Mouse (Mus musculus): ENCODE measurements at regions not wholly inside any gene's neighbourhood (a gene's known extent, or its start where the extent isn't known, plus 50 kb on each side); places are given as distances from the start of the nearest gene placed in this dataset.
"Not testable (repeated sequence)": the region's sequence is repeated elsewhere in the genome, so short reads cannot be mapped to it uniquely, and the experiment has no call there.

DNA sequence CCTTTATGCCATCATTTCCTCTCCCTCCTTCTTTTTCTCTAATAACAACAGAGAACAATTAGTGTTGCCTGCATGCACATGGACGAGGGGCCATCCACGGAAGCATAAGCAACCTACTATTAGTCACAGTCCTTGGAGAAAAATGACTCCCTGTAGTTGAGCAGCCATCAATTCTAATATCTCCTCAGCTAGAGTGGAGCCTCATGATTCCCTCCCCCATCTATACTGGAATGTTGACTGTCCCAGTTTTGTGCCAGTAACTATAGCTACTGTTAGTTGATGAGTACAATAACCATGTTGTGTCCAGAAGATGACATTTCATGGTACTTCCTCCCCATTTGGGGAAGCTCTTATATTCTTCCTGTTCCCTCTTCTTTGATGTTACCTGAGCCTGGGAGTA is 64.3 kb upstream of the Rtn4 start:
- no peak overlapping the region for H3K4me2 ChIP-seq (replicated peaks; ENCODE audit: low read depth, low read length)
- no peaks in the 10 kb centered on the region for H3K27me3 ChIP-seq (ENCODE audit: control insufficient read depth, insufficient read depth, low read length)
- 56% methylated on average over 2 of the region's 2 CpGs for WGBS
- H3K4me3 ChIP-seq (ENCODE audit: low read depth, low read length): no peak overlapping the region
- no peak overlapping the region for H3K27ac ChIP-seq (ENCODE audit: low read depth, low read length)
- ATAC-seq (ENCODE audit: low FRiP score): no peak
- H3K4me1 ChIP-seq (replicated peaks; ENCODE audit: control insufficient read depth, insufficient read depth, low read length): no peaks in the 10 kb centered on the region
- H3K9me3 ChIP-seq (ENCODE audit: control insufficient read depth, low read length): no peaks in the 10 kb centered on the region
- H3K9ac ChIP-seq (ENCODE audit: low read depth, low read length): no peak overlapping the region
- H3K36me3 ChIP-seq (ENCODE audit: control insufficient read depth, insufficient read depth, low read length): no peaks in the 10 kb centered on the region
- DNase-seq (ENCODE audit: low spot score): no peak

DNA sequence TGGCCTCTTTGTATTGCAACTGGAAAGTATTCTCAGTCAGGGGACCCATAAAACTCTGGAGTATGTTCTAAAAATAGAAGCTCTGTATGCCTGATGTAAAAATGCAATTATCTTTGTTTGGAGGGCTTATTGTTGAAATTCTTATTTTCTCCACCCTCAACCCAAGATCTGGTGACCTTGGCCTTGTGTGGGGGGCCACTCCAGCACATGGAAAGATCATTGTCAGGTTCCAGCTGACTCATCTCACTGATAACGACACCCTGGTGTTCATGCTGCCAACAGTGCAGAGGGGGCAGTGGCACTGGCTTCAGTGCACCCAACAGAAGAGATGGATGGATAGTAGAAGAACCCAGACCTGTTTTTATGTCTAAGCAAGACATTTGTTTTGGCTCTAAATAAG is 60.3 kb upstream of the Rtn4 start:
- no peaks in the 10 kb centered on the region for H3K4me1 ChIP-seq (replicated peaks; ENCODE audit: control insufficient read depth, insufficient read depth, low read length)
- DNase-seq (ENCODE audit: low spot score) (no peak), ATAC-seq (ENCODE audit: low FRiP score) (no peak)
- 58% methylated on average over 1 of the region's 1 CpGs for WGBS
- no peaks in the 10 kb centered on the region for H3K27me3 ChIP-seq (ENCODE audit: control insufficient read depth, insufficient read depth, low read length)
- no peak overlapping the region for H3K9ac ChIP-seq (ENCODE audit: low read depth, low read length)
- no peaks in the 10 kb centered on the region for H3K9me3 ChIP-seq (ENCODE audit: control insufficient read depth, low read length)
- no peak overlapping the region for H3K4me2 ChIP-seq (replicated peaks; ENCODE audit: low read depth, low read length)
- no peaks in the 10 kb centered on the region for H3K36me3 ChIP-seq (ENCODE audit: control insufficient read depth, insufficient read depth, low read length)
- no peak overlapping the region for H3K27ac ChIP-seq (ENCODE audit: low read depth, low read length)
- H3K4me3 ChIP-seq (ENCODE audit: low read depth, low read length): no peak overlapping the region

DNA sequence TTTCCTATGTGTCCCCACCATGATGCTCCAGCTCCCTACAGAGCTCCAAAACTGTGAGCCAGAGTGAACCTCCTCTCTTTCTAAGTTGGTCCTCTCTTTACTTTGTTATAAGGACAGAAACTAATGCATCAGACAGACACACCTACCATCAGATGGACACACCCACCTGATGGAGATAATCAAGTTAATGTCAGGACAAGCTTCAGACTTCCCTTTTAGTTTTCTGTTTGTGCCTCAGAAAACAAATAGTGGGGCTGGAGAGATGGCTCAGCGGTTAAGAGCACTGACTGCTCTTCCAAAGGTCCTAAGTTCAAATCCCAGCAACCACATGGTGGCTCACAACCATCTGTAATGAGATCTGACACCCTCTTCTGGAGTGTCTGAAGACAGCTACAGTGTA is 59.5 kb upstream of the Rtn4 start:
- not testable (repeated sequence) for H3K4me3 ChIP-seq (ENCODE audit: low read depth, low read length); H3K36me3 ChIP-seq (ENCODE audit: control insufficient read depth, insufficient read depth, low read length); H3K4me1 ChIP-seq (replicated peaks; ENCODE audit: control insufficient read depth, insufficient read depth, low read length); DNase-seq (ENCODE audit: low spot score); ATAC-seq (ENCODE audit: low FRiP score); H3K4me2 ChIP-seq (replicated peaks; ENCODE audit: low read depth, low read length); H3K9me3 ChIP-seq (ENCODE audit: control insufficient read depth, low read length); H3K27ac ChIP-seq (ENCODE audit: low read depth, low read length); H3K9ac ChIP-seq (ENCODE audit: low read depth, low read length); H3K27me3 ChIP-seq (ENCODE audit: control insufficient read depth, insufficient read depth, low read length)
- 65% methylated on average over 1 of the region's 1 CpGs for WGBS

DNA sequence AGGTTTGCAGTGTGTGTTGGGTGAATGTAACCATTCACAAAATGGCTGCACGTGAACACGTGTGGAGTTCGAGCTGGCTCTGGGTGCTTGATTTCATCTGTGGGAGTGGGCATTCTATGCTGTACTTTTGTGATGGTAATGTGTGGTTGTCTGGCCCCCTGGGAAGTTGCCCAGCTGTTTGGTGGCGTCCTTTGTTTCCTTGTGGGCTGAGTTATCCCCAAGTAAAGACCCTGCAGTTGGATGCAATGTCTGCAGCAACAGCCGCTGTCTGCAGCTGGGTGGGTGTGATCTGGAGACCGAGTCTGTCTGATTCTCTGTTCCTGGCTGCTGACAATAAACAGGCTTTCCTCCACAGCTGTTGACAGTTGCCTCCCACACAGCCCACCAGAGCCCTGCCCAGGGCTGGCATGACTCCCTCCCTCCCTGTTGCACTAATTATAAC is 56.0 kb upstream of the Rtn4 start:
- Histone ChIP-seq H3K36me3 (ENCODE audit: control insufficient read depth, insufficient read depth, low read length) (no peaks in the 10 kb centered on the region), H3K9ac (ENCODE audit: low read depth, low read length) (no peak overlapping the region), H3K27me3 (ENCODE audit: control insufficient read depth, insufficient read depth, low read length) (no peaks in the 10 kb centered on the region), H3K27ac (ENCODE audit: low read depth, low read length) (no peak overlapping the region), H3K4me3 (ENCODE audit: low read depth, low read length) (no peak overlapping the region), H3K4me1 (replicated peaks; ENCODE audit: control insufficient read depth, insufficient read depth, low read length) (no peaks in the 10 kb centered on the region), H3K4me2 (replicated peaks; ENCODE audit: low read depth, low read length) (no peak overlapping the region), H3K9me3 (ENCODE audit: control insufficient read depth, low read length) (0 out of 2 replicates have a peak, but pooled peaks cover 2% of the 10 kb centered on the region)
- WGBS: 42% methylated on average over 6 of the region's 6 CpGs
- peak; percentile 38; the same call in 1 of the 2 replicates for ATAC-seq (ENCODE audit: low FRiP score)
- DNase-seq (ENCODE audit: low spot score): peak; percentile 4

GRCm38 (mm10) chr11:29638093-29638669 is 54.6 kb upstream of the Rtn4 start:
- no peaks in the 10 kb centered on the region for H3K27me3 ChIP-seq (ENCODE audit: control insufficient read depth, insufficient read depth, low read length)
- H3K36me3 ChIP-seq (ENCODE audit: control insufficient read depth, insufficient read depth, low read length): no peaks in the 10 kb centered on the region
- no peak; the same call in 1 of the 2 replicates for ATAC-seq (ENCODE audit: low FRiP score)
- no peak overlapping the region for H3K4me2 ChIP-seq (replicated peaks; ENCODE audit: low read depth, low read length)
- 81% methylated on average over 8 of the region's 8 CpGs for WGBS
- no peak for DNase-seq (ENCODE audit: low spot score)
- no peaks in the 10 kb centered on the region for H3K4me1 ChIP-seq (replicated peaks; ENCODE audit: control insufficient read depth, insufficient read depth, low read length)
- 0 out of 2 replicates have a peak, but pooled peaks cover 2% of the 10 kb centered on the region for H3K9me3 ChIP-seq (ENCODE audit: control insufficient read depth, low read length)
- no peak overlapping the region for H3K4me3 ChIP-seq (ENCODE audit: low read depth, low read length)
- H3K9ac ChIP-seq (ENCODE audit: low read depth, low read length): no peak overlapping the region
- H3K27ac ChIP-seq (ENCODE audit: low read depth, low read length): no peak overlapping the region

DNA sequence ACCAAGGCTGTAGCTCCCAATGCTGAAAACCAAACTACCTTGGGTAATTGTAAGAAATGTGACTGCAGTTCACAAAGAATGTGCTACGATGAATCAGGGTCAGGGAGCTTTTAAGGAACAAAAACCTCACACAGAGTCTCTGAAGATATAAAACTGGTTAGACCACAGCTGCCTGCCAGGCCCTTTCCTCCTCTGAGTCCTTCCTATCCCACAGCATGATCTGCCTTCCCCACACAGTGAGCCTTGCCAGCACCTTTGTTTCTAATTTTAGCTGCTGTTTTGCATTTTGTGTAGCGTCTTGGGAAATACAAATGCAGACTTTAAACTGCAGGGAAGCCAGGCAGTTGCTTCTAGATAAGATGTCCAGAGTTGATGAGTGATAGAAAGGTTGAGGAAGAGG is 53.9 kb upstream of the Rtn4 start:
- H3K9me3 ChIP-seq (ENCODE audit: control insufficient read depth, low read length): 0 out of 2 replicates have a peak, but pooled peaks cover 2% of the 10 kb centered on the region
- H3K9ac ChIP-seq (ENCODE audit: low read depth, low read length): no peak overlapping the region
- WGBS: 47% methylated on average over 2 of the region's 2 CpGs
- no peak overlapping the region for H3K27ac ChIP-seq (ENCODE audit: low read depth, low read length)
- H3K27me3 ChIP-seq (ENCODE audit: control insufficient read depth, insufficient read depth, low read length): no peaks in the 10 kb centered on the region
- H3K4me3 ChIP-seq (ENCODE audit: low read depth, low read length): no peak overlapping the region
- no peak overlapping the region for H3K4me2 ChIP-seq (replicated peaks; ENCODE audit: low read depth, low read length)
- ATAC-seq (ENCODE audit: low FRiP score) (no peak), DNase-seq (ENCODE audit: low spot score) (no peak)
- no peaks in the 10 kb centered on the region for H3K4me1 ChIP-seq (replicated peaks; ENCODE audit: control insufficient read depth, insufficient read depth, low read length)
- no peaks in the 10 kb centered on the region for H3K36me3 ChIP-seq (ENCODE audit: control insufficient read depth, insufficient read depth, low read length)
